Mouse (Mus musculus) gastrocnemius, postnatal 14 days (tissue): ENCODE results near the gene Mst1r. TPM values are rescaled to one million over a fixed set of nuclear protein-coding genes. Genes with fewer than 3 reads are reported as not detected.

Source experiments
- total RNA-seq, 2 experiments: library from RNA; stranded (reverse); gene quantifications; 2 replicates each; pipeline ENCODE4 v1.2.3; 2021

Mst1r gene
- total RNA-seq, 2 experiments from 2014 or later: 1.2 to 1.8 TPM

Other genes with a start within 250 kb of the Mst1r start
- 10 to 100 TPM; 29.8 to 57.1 TPM for gene Slc38a3, start 237.3 kb upstream of the Mst1r start, total RNA-seq
- not detected for gene Gnat1, start 227.2 kb upstream of the Mst1r start, total RNA-seq
- gene Sema3f, start 196.4 kb upstream of the Mst1r start, total RNA-seq: 10 to 100 TPM in 1 of 2 experiments, 1 to 10 TPM in 1; 8.4 to 10.6 TPM
- 10 to 100 TPM; 30.9 to 40.5 TPM for gene Rbm5, start 135.9 kb upstream of the Mst1r start, total RNA-seq
- gene Rbm6, start 33.6 kb upstream of the Mst1r start, total RNA-seq: 10 to 100 TPM; 18.0 to 19.7 TPM
- gene Mon1a, start 18.7 kb upstream of the Mst1r start, total RNA-seq: 1 to 10 TPM; 5.9 to 6.7 TPM
- gene Actl11, start 21.6 kb downstream of the Mst1r start, total RNA-seq: not detected
- gene Camkv, start 28.8 kb downstream of the Mst1r start, total RNA-seq: under 1 TPM; 0.16 to 0.24 TPM
- gene Traip, start 43.3 kb downstream of the Mst1r start, total RNA-seq: 1 to 10 TPM in 1 of 2 experiments, under 1 TPM in 1; 0.97 to 1.1 TPM
- gene Uba7, start 68.6 kb downstream of the Mst1r start, total RNA-seq: 1 to 10 TPM; 2.6 to 4.0 TPM
- gene Gm20661, start 76.2 kb downstream of the Mst1r start, total RNA-seq: under 1 TPM in 1 of 2 experiments, not detected in 1; 0.33 TPM
- gene Inka1, start 79.0 kb downstream of the Mst1r start, total RNA-seq: 1 to 10 TPM; 6.0 to 7.6 TPM
- gene Cdhr4, start 85.6 kb downstream of the Mst1r start, total RNA-seq: 1 to 10 TPM in 1 of 2 experiments, under 1 TPM in 1; 0.68 to 1.1 TPM
- gene Gm20662, start 89.5 kb downstream of the Mst1r start, total RNA-seq: not detected
- 10 to 100 TPM; 26.3 to 28.8 TPM for gene Ip6k1, start 95.6 kb downstream of the Mst1r start, total RNA-seq
- gene Gmppb, start 142.4 kb downstream of the Mst1r start, total RNA-seq: 1 to 10 TPM; 4.7 to 8.3 TPM
- gene Amigo3, start 146.3 kb downstream of the Mst1r start, total RNA-seq: 1 to 10 TPM; 1.0 to 2.4 TPM
- gene Mst1, start 173.6 kb downstream of the Mst1r start, total RNA-seq: not detected
- gene Rnf123, start 176.5 kb downstream of the Mst1r start, total RNA-seq: 100 to 1,000 TPM; 154 to 161 TPM
- 10 to 100 TPM; 37.9 to 38.3 TPM for gene Apeh, start 187.7 kb downstream of the Mst1r start, total RNA-seq